Mouse (Mus musculus) lung, adult 18-20 months (tissue): ENCODE data around the gene Vti1a.

Source experiments
- DNase-seq, 2 experiments: peaks; one replicate each; pipeline ENCODE4 v3.0.0; 2022; ENCODE audit warnings: mixed read lengths in 2 of 2

Vti1a gene

DNA sequence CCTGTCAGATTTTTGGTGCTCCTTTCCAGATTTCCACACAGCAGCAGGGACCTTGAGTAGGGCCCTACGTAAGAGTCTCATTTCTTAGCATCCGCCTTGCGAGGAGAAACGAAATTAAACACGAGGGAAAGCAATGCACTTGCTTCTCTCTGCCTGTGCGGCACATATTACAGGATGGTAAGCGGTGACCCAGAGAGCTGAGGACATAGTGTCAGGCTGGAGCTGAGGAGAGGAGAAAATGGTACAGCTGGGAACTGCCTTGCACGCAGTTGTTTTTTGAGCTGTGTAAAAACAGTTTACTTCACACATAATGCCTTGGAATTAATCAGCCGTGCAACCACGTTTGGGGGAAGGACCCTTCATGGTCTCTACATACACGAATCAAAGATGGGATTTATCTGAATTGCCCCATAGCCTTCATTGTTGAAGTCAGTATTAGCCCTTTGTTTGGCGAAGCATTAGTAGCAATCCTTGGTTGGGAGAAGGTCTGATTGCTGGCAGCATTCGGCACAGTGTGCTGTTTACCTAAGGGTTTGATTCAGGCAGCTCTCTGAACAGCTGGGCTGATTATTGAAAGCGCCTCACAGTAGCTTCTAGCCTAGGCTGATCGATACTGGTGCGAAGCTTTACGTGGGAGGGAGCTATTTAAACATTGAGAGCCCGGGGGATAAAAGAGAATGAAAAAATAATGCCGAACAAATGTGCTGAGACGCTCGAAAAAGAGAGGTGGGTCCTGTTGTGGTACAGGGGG is 153.4 kb downstream of the Vti1a start:
- no peak for DNase-seq

GRCm38 (mm10) chr19:55472582-55472981 is 156.5 kb downstream of the Vti1a start:
- DNase-seq, result no peak

DNA sequence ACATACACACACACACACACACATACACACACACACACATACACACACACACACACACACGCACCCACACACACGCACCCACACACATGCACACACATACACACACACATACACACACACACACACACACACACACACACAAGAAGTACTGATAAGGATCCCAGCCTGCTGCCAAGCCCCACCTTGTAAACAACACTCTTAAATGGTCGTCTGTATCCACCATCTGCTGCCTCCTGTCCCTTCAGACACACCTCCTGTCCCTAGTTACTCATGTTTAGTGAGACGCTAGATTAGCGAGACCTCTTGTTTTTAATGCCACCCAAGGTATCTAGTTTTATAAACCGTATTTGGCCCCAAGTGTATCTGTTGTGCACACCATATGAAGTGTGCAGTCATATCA is 158.1 kb downstream of the Vti1a start:
- no peak for DNase-seq

GRCm38 (mm10) chr19:55480526-55480925 is 164.4 kb downstream of the Vti1a start:
- DNase-seq, result no peak

DNA sequence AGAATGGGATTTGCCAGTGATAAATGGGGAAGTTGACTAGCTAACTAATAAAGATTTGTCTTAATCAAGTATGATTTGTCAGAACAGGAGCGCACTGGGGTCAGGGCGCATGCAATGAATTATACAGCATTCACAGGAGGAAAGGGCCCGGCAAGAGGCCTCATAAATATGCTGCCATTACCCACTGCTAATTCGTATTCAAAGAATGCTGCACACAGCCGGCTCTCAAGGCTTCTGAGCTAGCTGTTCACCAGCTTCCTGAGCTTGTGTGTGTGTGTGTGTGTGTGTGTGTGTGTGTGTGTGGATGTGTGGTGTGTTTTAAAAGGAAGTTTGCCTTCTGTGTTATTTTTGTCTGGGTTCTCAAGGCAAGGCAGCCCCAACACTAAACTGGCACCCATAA is 165.2 kb downstream of the Vti1a start:
- no peak for DNase-seq

GRCm38 (mm10) chr19:55483526-55483925 is 167.4 kb downstream of the Vti1a start:
- DNase-seq, result no peak

GRCm38 (mm10) chr19:55484559-55484958 is 168.5 kb downstream of the Vti1a start:
- DNase-seq, result no peak

DNA sequence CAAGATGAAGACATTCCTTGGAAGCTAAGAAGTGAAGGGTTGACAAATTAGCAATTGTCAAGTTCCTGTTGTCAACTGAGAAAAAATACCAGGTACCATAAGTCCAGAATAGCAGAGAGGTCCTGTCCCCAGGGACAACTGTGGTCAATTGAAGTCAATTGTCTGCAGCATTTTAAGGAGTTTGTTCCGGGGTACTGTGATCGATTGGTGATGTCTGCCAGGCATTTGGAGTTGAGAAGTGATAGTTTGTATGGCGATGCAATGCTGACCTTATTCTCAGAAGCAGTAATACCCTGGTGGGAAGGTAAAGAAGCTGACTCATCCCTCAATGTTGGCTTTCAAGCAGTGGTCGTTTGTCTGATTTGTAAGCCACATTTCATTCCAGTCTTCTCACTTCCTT is 170.4 kb downstream of the Vti1a start:
- no peak for DNase-seq

GRCm38 (mm10) chr19:55491126-55492076 is 175.3 kb downstream of the Vti1a start:
- DNase-seq, result no peak

GRCm38 (mm10) chr19:55496333-55496732 is 180.2 kb downstream of the Vti1a start:
- no peak for DNase-seq

- DNase-seq, result no peak
Observed at GRCm38 (mm10) chr19:55499179-55499863, 183.2 kb downstream of the Vti1a start.

DNA sequence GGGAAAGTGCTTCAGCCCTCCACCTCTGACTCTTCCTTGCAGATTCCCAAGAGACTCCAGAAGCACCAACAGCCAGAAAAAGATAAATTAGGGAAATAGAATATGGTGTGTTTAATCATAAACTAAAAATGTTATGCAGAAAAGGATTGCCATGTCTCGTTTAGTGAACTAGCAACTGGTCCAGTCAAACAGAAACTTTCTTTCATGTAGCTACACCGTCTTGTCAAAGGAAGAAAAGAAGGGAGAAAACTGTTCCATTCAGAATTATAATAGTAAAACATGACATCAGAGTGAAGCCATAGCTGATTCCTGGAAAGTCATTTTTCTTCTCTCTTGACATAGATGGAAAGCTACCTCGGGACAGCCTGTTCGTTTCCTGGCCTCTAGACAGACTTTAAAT is 185.9 kb downstream of the Vti1a start:
- DNase-seq, result no peak

DNA sequence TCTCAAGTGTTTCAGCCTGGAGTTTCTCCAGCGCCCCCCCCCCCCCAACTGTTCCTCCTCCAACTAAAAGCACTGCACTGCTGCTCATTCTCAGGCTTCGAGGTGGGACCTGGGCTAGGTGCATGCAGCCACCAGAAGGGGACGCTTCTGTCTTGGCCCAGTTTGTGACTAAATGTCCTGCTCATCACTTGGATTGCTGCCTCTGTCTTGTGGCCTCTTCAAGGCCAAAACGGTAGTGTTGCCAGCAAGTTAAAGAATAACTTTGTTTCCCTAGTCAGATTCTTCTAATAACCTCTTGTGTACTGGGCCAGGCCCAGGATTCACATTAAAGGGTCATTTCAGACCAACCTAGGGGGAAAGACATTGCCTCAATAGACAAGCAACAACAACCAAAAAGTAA is 187.7 kb downstream of the Vti1a start:
- no peak for DNase-seq

GRCm38 (mm10) chr19:55507748-55508147 is 191.7 kb downstream of the Vti1a start:
- DNase-seq, result no peak

DNA sequence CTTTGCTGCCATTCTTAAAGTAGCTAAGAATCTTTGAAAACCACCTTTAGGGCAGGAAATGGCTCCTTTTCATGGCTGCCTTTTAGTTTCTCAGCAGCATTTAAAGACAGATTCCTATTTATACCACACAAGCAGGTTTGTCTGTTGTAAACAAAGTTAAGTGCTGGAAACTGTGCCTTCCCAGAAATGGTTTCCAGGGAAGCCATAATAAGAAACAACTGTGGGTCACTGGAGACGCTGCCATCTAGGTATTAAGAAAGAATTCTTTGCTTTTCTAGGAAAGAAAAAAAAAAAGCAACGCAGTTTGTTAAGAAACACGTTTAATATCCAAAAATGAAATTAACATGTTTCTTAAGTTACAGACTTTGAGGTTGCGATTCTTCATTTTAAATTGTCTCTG is 192.1 kb downstream of the Vti1a start:
- no peak for DNase-seq

DNA sequence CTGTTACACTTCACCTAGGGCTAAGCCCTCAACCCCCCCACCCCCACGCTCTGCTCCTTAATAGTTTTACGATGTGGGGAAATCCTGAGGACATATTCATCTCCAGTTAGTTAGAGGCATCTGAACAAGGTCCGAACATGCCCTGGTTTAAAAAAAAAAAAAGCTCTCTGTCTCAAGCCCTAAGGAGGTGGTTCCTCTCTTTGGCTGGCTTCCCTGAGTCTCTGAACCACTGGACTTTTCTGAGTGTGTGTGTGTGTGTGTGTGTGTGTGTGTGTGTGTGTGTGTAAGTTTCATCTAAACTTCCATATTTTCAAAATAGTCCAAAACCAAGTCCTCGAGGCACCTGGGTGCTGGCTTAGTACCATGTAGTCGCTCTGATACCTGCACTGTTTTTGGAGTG is 192.9 kb downstream of the Vti1a start:
- DNase-seq, result no peak

GRCm38 (mm10) chr19:55509618-55510017 is 193.5 kb downstream of the Vti1a start:
- DNase-seq, result no peak

DNA sequence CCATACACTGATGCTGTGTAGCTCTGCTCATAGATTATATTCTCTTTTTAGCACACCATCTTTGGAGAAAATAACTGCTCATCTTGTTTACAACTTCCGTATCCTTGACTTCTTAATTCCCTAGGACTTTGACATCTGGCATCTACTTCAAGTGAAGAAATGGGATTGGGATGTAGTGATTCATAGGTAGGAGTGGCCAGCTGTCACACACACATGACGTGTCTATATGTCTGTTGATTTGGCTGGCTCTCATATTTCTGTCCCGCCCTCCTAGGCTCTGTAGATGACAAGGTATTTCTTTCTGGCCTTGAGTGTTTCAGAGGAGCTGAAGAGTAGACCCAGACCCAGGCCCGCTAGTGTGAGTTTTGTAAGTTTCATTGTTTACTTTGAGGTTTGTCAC is 197.8 kb downstream of the Vti1a start:
- no peak for DNase-seq

GRCm38 (mm10) chr19:55520236-55520635 is 204.1 kb downstream of the Vti1a start:
- no peak for DNase-seq

- no peak for DNase-seq
Observed at GRCm38 (mm10) chr19:55523340-55523739, 207.2 kb downstream of the Vti1a start.

GRCm38 (mm10) chr19:55524385-55524784 is 208.3 kb downstream of the Vti1a start:
- DNase-seq, result no peak

DNA sequence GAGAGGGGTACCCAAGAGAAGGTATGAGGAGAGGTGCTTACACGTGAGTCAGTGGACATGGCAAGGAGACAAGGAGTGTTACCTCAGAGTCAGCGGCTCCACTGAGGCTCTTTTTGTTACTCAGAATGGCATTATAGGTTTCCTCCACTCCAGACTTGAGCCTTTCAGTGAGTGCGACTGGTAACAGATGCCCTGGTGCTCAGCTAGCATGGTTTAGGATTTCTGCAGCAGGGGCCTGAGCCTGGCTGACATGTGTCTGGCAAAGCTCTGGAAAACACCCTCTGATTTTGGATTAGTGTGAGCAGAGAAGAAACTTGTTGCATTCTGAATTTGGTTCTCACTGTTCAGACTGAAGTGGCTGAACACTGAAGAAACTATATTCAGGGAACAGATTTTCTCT is 209.0 kb downstream of the Vti1a start:
- DNase-seq, result no peak

DNA sequence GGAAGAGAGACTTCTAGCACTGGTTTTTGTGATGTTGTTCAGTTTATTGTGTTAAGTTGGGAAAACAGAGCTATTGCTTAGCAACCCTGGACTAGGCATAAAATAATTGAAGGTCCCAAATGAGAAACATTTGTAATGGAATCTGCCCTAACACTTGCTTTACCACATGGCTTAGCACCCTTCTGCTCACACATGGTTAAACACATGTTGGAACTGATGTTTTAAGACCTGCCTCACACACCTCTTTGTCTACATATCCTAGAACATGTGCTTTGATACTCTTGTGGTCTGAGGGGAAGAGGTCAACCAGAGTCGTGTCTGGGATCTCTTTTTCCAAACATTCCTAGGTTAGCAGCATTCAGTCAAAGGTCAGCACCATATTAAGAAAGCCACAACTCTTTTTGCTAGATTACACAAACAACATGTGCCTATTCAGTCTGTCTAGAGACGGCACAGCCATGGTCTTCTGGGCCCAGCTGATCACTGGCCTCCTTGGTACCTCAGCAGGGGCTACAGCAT is 210.7 kb downstream of the Vti1a start:
- no peak for DNase-seq
